Mouse (Mus musculus): ENCODE measurements at regions not wholly inside any gene's neighbourhood (a gene's known extent, or its start where the extent isn't known, plus 50 kb on each side); places are given as distances from the start of the nearest gene placed in this dataset.

GRCm38 (mm10) chr7:37369698-37370097, 403.7 kb downstream of the Zfp536 start:
- intact Hi-C loops (cut with DNase I) = loop anchor here (5.0 to 10.0 kb wide), 4 partner anchors 265 to 905 kb away; partner anchors contain the start of gene Pop4
- peak in 1 of 2 experiments; percentile 41 for DNase-seq

- peak; percentile 85 to 89 for DNase-seq
- intact Hi-C loops (cut with DNase I) = loop anchor here (1.0 to 10.0 kb wide), 7 partner anchors 261 to 901 kb away; partner anchors contain the start of gene Pop4
These were observed 399.6 kb downstream of the Zfp536 start for GRCm38 (mm10) chr7:37373864-37374263.

GRCm38 (mm10) chr7:37375044-37375443, 398.4 kb downstream of the Zfp536 start:
- intact Hi-C loops (cut with DNase I) = loop anchor here (2.0 to 10.0 kb wide), 3 partner anchors 260 to 900 kb away; partner anchors contain the start of gene Pop4
- no peak for DNase-seq

GRCm38 (mm10) chr7:37375591-37375990, 397.9 kb downstream of the Zfp536 start:
- DNase-seq = no peak

GRCm38 (mm10) chr7:37376207-37376606, 397.2 kb downstream of the Zfp536 start:
- no peak for DNase-seq
- intact Hi-C loops (cut with DNase I) = loop anchor here (10.0 kb wide), 2 partner anchors 259 to 899 kb away; partner anchors contain the start of gene Pop4

More at GRCm38 (mm10) chr7:37375591-37375990, 397.9 kb downstream of the Zfp536 start:
- intact Hi-C loops (cut with DNase I) = loop anchor here (2.0 to 10.0 kb wide), 3 partner anchors 259 to 899 kb away; partner anchors contain the start of gene Pop4

- intact Hi-C loops (cut with DNase I) = loop anchor here (10.0 kb wide), 2 partner anchors 257 to 897 kb away; partner anchors contain the start of gene Pop4
- DNase-seq = no peak
These were observed 395.4 kb downstream of the Zfp536 start for GRCm38 (mm10) chr7:37377889-37378521.

- no peak for DNase-seq
- intact Hi-C loops (cut with DNase I) = no loop called here
These were observed 385.6 kb downstream of the Zfp536 start for GRCm38 (mm10) chr7:37387871-37388270.

GRCm38 (mm10) chr7:37388843-37389702, 384.4 kb downstream of the Zfp536 start:
- DNase-seq = no peak
- intact Hi-C loops (cut with DNase I) = no loop called here

- intact Hi-C loops (cut with DNase I) = no loop called here
- DNase-seq = no peak
These were observed 383.7 kb downstream of the Zfp536 start for GRCm38 (mm10) chr7:37389703-37390087.

- no peak for DNase-seq
- intact Hi-C loops (cut with DNase I) = no loop called here
These were observed 383.2 kb downstream of the Zfp536 start for GRCm38 (mm10) chr7:37390271-37390670.

GRCm38 (mm10) chr7:37392122-37392521, 381.3 kb downstream of the Zfp536 start:
- no peak for DNase-seq
- intact Hi-C loops (cut with DNase I) = no loop called here

GRCm38 (mm10) chr7:37392604-37393003, 380.8 kb downstream of the Zfp536 start:
- no peak for DNase-seq
- intact Hi-C loops (cut with DNase I) = no loop called here

- DNase-seq = no peak
- intact Hi-C loops (cut with DNase I) = no loop called here
These were observed 380.4 kb downstream of the Zfp536 start for GRCm38 (mm10) chr7:37393071-37393470.

- intact Hi-C loops (cut with DNase I) = no loop called here
- DNase-seq = peak in 1 of 2 experiments; percentile 11
These were observed 378.4 kb downstream of the Zfp536 start for GRCm38 (mm10) chr7:37394965-37395426.

GRCm38 (mm10) chr7:37395881-37396513, 377.4 kb downstream of the Zfp536 start:
- intact Hi-C loops (cut with DNase I) = no loop called here
- no peak for DNase-seq

- intact Hi-C loops (cut with DNase I) = no loop called here
- no peak for DNase-seq
These were observed 370.0 kb downstream of the Zfp536 start for GRCm38 (mm10) chr7:37403483-37403882.

- intact Hi-C loops (cut with DNase I) = no loop called here
- DNase-seq = no peak
These were observed 360.1 kb downstream of the Zfp536 start for GRCm38 (mm10) chr7:37413350-37413749.

- peak; percentile 4 to 15 for DNase-seq
- intact Hi-C loops (cut with DNase I) = no loop called here
These were observed 351.7 kb downstream of the Zfp536 start for GRCm38 (mm10) chr7:37421704-37422103.
